In the genomic region with DNA sequence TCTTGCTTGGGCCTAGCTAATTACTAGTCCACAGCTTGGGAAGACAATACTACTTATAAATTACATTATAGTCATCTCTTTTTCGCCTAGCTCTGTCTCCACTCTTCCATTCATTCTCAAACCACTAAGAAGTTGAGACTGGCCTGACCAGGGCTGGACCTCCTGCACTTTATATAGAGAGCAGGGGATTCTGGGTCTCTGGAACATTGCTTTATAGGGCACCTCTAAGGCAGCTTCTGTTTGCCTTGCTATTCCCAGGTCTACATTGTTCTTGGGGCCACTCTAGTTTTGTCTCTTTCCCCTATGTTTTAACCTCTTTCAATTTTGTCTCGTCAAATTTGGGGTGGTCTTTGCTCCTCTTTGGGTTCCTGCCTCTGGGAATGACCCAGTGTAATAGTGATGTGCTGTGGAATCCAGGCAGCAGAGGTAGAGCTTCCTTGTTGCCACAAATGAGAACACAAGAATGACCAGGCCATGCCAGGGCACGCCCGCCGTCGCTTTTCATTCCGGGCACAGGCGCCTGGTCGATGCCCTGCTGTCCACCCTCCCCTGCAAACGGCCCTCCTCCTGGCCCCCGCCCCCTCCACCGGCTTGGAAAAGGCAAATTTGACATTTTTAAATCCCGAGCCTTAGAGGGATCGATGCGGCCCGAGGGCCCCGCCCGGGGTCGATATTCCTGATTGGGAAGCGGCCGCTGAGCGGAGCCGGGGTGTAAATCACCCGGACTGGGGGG, we compare ENCODE assay signal across 10 mouse cellular contexts. TPM values are rescaled to one million over a fixed set of nuclear protein-coding genes. Genes with fewer than 3 reads are reported as not detected.
DNase-seq lines count a peak whose midpoint lies in the region; ATAC-seq and TF ChIP-seq lines count a peak whose summit lies in the region.
"Had no signal": no experiment of that assay in that cellular context is flagged by ENCODE, and none has a peak within 500 bp of the region (broad histone marks: within the 10 kb centered on the region; RNA-seq: fewer than 3 reads in every experiment).

No protein-coding gene starts in this region.

- peaks cover 26% of the 10 kb centered on the region for H3K27me3 ChIP-seq in testis, adult 2 months (ENCODE audit: control insufficient read depth, insufficient read depth, low read length)
- peaks cover 100% of the 10 kb centered on the region for H3K27me3 ChIP-seq in liver, embryonic 12.5 days (replicated peaks)
- peaks cover 25% of the 10 kb centered on the region; the same call in 1 of the 2 replicates for H3K27me3 ChIP-seq in stomach, postnatal 0 days (ENCODE audit: control insufficient read depth, insufficient read depth, low read length)

- no peaks in the 10 kb centered on the region for H3K36me3 ChIP-seq in testis, adult 2 months (ENCODE audit: control insufficient read depth, insufficient read depth, low read length)
- H3K36me3 ChIP-seq in liver, embryonic 12.5 days, result no peaks in the 10 kb centered on the region
- H3K36me3 ChIP-seq in stomach, postnatal 0 days (ENCODE audit: control insufficient read depth, insufficient read depth, low read length), result no peaks in the 10 kb centered on the region

- H3K27ac ChIP-seq in gastrocnemius, adult 2 months, result no peak overlapping the region
- H3K27ac ChIP-seq in testis, adult 2 months (ENCODE audit: control insufficient read depth, insufficient read depth, low read depth, low read length), result no peak overlapping the region
- no peak overlapping the region for H3K27ac ChIP-seq in liver, embryonic 12.5 days
- no peak overlapping the region for H3K27ac ChIP-seq in stomach, postnatal 0 days (replicated peaks)

- peaks cover 24% of the 10 kb centered on the region for H3K4me1 ChIP-seq in testis, adult 2 months (ENCODE audit: control insufficient read depth, insufficient read depth, low read length)
- peaks cover 36% of the 10 kb centered on the region for H3K4me1 ChIP-seq in liver, embryonic 12.5 days
- H3K4me1 ChIP-seq in stomach, postnatal 0 days (replicated peaks; ENCODE audit: control insufficient read depth, insufficient read depth), result peaks cover 5% of the 10 kb centered on the region; the same call in 1 of the 2 replicates

- ATAC-seq in liver, embryonic 12.5 days, result no peak
- ATAC-seq in stomach, postnatal 0 days (ENCODE audit: low FRiP score, low TSS enrichment), result no peak

- no peak for DNase-seq in gastrocnemius, adult 2 months
- no peak for DNase-seq in gastrocnemius, adult 18-20 months (ENCODE audit: low spot score)
- no peak for DNase-seq in testis, postnatal 10 days (ENCODE audit: low spot score)
- no peak for DNase-seq in stomach, postnatal 0 days (ENCODE audit: low spot score)
- DNase-seq in embryo, embryonic 9.5 days (ENCODE audit: extremely low spot score), result no peak
- DNase-seq in heart, adult 8-10 months (ENCODE audit: low spot score), result no peak

- no peak for TF ChIP-seq EP300 in stomach, postnatal 0 days (optimal IDR thresholded peaks at IDR 0.05)

- intact Hi-C loops in gastrocnemius, adult 2 months (cut with DNase I), result no loop called here

- H3K4me3 ChIP-seq in gastrocnemius, adult 2 months, result peak overlapping the region; percentile 67
- H3K4me3 ChIP-seq in testis, adult 2 months (ENCODE audit: control insufficient read depth, low read depth, low read length), result peak overlapping the region; percentile 46; the same call in 1 of the 2 replicates
- peak overlapping the region; percentile 37 for H3K4me3 ChIP-seq in liver, embryonic 12.5 days
- peak overlapping the region; percentile 39 for H3K4me3 ChIP-seq in stomach, postnatal 0 days (ENCODE audit: low read depth, low read length)

- no peak for TF ChIP-seq POLR2A in testis, adult 2 months (IDR thresholded peaks at IDR 0.05; ENCODE audit: control insufficient read depth, low read depth, low read length)

- 8% methylated on average over 24 of the region's 24 CpGs for WGBS in liver, embryonic 12.5 days (ENCODE audit: insufficient replicate concordance)
- whole genome bisulfite sequencing in stomach, postnatal 0 days, result 9% methylated on average over 23 of the region's 24 CpGs

- H3K4me2 ChIP-seq in liver, embryonic 12.5 days, result peak overlapping the region; percentile 66
- peak overlapping the region; percentile 63 for H3K4me2 ChIP-seq in stomach, postnatal 0 days (replicated peaks; ENCODE audit: low read depth)

- no peak overlapping the region for H3K9ac ChIP-seq in liver, embryonic 12.5 days
- H3K9ac ChIP-seq in stomach, postnatal 0 days (ENCODE audit: low read length), result peak overlapping the region; percentile 35; the same call in 1 of the 2 replicates

- TF ChIP-seq CTCF in gastrocnemius, adult 2 months (IDR thresholded peaks at IDR 0.05), result no peak
- TF ChIP-seq CTCF in testis, adult 2 months (IDR thresholded peaks at IDR 0.05; ENCODE audit: control insufficient read depth, insufficient read depth, insufficient replicate concordance, low read depth, low read length), result no peak
- TF ChIP-seq CTCF in stomach, postnatal 0 days (IDR thresholded peaks at IDR 0.05; ENCODE audit: low read depth), result no peak

- H3K9me3 ChIP-seq in liver, embryonic 12.5 days (replicated peaks), result no peaks in the 10 kb centered on the region
- no peaks in the 10 kb centered on the region for H3K9me3 ChIP-seq in stomach, postnatal 0 days (ENCODE audit: control insufficient read depth, low read length)

RNA-seq across cellular contexts. Expression of gene Dnajc22, which starts 3.3 kb away (rescaled TPM):
- total RNA-seq in gastrocnemius, adult 2 months (2021), result not detected
- under 1 TPM in 1 of 2 experiments, not detected in 1; 0.19 TPM for total RNA-seq in gastrocnemius, adult 18-20 months (2021)
- 4.1 TPM in 2 replicates for polyA plus RNA-seq in testis, adult 2 months (2012; rRNA removed)
- 14.4 and 16.9 TPM in 2 replicates for polyA plus RNA-seq in liver, embryonic 12.5 days (2016; fragmentation: Nextera tagmentation; extraction: Ambion mirVana)
- polyA plus RNA-seq in stomach, postnatal 0 days (2015; fragmentation: Nextera tagmentation; extraction: Ambion mirVana), result 13.5 and 14.4 TPM in 2 replicates
- total RNA-seq in heart, adult 8-10 months (2022), result 1 to 10 TPM in 1 of 4 experiments, under 1 TPM in 3; 0.38 to 1.2 (median 0.91) TPM
- total RNA-seq: left cerebral cortex, postnatal 10 days had no signal

RNA-seq across cellular contexts. Expression of gene C1ql4, which starts 8.6 kb away (rescaled TPM):
- not detected for total RNA-seq in gastrocnemius, adult 2 months (2021)
- not detected for total RNA-seq in gastrocnemius, adult 18-20 months (2021)
- polyA plus RNA-seq in testis, adult 2 months (2012; rRNA removed), result 0.72 and 1.0 TPM in 2 replicates
- 0.13 TPM in 1 of 2 replicates, not detected in the other for polyA plus RNA-seq in liver, embryonic 12.5 days (2016; fragmentation: Nextera tagmentation; extraction: Ambion mirVana)
- not detected in 2 replicates for polyA plus RNA-seq in stomach, postnatal 0 days (2015; fragmentation: Nextera tagmentation; extraction: Ambion mirVana)
- total RNA-seq in heart, adult 8-10 months (2022), result not detected
- total RNA-seq: adrenal gland, postnatal 14 days; left cerebral cortex, postnatal 10 days had no signal

RNA-seq across cellular contexts. Expression of gene Troap, which starts 21.9 kb away (rescaled TPM):
- not detected for total RNA-seq in gastrocnemius, adult 2 months (2021)
- under 1 TPM in 1 of 2 experiments, not detected in 1; 0.21 TPM for total RNA-seq in gastrocnemius, adult 18-20 months (2021)
- polyA plus RNA-seq in testis, adult 2 months (2012; rRNA removed), result 15.2 and 17.5 TPM in 2 replicates
- polyA plus RNA-seq in liver, embryonic 12.5 days (2016; fragmentation: Nextera tagmentation; extraction: Ambion mirVana), result 22.1 and 23.6 TPM in 2 replicates
- polyA plus RNA-seq in stomach, postnatal 0 days (2015; fragmentation: Nextera tagmentation; extraction: Ambion mirVana), result 5.1 and 7.1 TPM in 2 replicates
- under 1 TPM in 2 of 4 experiments, not detected in 2; 0.22 to 0.35 TPM for total RNA-seq in heart, adult 8-10 months (2022)

RNA-seq across cellular contexts. Expression of gene Spats2, which starts 29.5 kb away (rescaled TPM):
- 1 to 10 TPM; 3.7 to 4.3 TPM for total RNA-seq in gastrocnemius, adult 2 months (2021)
- 1 to 10 TPM; 3.8 to 4.6 TPM for total RNA-seq in gastrocnemius, adult 18-20 months (2021)
- polyA plus RNA-seq in testis, adult 2 months (2012; rRNA removed), result 34.2 and 35.8 TPM in 2 replicates
- polyA plus RNA-seq in liver, embryonic 12.5 days (2016; fragmentation: Nextera tagmentation; extraction: Ambion mirVana), result 23.6 and 23.8 TPM in 2 replicates
- 13.7 and 13.9 TPM in 2 replicates for polyA plus RNA-seq in stomach, postnatal 0 days (2015; fragmentation: Nextera tagmentation; extraction: Ambion mirVana)
- total RNA-seq in heart, adult 8-10 months (2022), result 1 to 10 TPM; 4.3 to 7.9 (median 7.2) TPM

RNA-seq across cellular contexts. Expression of gene Prph, which starts 41.3 kb away (rescaled TPM):
- total RNA-seq in gastrocnemius, adult 2 months (2021), result 1 to 10 TPM in 1 of 2 experiments, under 1 TPM in 1; 0.31 to 1.2 TPM
- total RNA-seq in gastrocnemius, adult 18-20 months (2021), result under 1 TPM; 0.43 to 0.88 TPM
- 0.14 and 0.36 TPM in 2 replicates for polyA plus RNA-seq in testis, adult 2 months (2012; rRNA removed)
- 0.35 and 0.89 TPM in 2 replicates for polyA plus RNA-seq in liver, embryonic 12.5 days (2016; fragmentation: Nextera tagmentation; extraction: Ambion mirVana)
- 25.7 and 28.6 TPM in 2 replicates for polyA plus RNA-seq in stomach, postnatal 0 days (2015; fragmentation: Nextera tagmentation; extraction: Ambion mirVana)
- 1 to 10 TPM in 1 of 4 experiments, under 1 TPM in 3; 0.16 to 1.4 (median 0.47) TPM for total RNA-seq in heart, adult 8-10 months (2022)
